Mouse (Mus musculus): ENCODE measurements at regions not wholly inside any gene's neighbourhood (a gene's known extent, or its start where the extent isn't known, plus 50 kb on each side); places are given as distances from the start of the nearest gene placed in this dataset.

DNA sequence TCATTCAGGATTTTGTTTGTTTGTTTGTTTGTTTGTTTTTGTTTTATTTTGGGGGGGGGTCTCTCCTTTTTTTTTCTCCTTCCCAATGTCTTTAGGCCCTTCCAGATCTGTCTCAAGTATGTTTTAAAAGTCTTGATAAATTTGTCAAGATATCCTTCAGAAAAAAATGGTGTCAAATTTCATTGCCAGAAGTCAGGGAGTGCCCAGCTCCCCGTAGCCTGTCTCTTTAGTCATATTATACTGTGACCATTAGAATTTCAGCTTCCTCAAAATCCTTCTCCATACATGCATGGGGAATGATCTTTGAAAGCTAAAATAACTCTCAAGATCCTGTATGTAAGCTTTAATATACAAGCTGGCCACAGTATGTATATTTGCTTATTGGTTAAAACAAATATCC, 134.3 kb upstream of the Lpp start:
- in situ Hi-C loops (cut with MboI; ENCODE audit: low sequenced_read_pairs): no loop called here

DNA sequence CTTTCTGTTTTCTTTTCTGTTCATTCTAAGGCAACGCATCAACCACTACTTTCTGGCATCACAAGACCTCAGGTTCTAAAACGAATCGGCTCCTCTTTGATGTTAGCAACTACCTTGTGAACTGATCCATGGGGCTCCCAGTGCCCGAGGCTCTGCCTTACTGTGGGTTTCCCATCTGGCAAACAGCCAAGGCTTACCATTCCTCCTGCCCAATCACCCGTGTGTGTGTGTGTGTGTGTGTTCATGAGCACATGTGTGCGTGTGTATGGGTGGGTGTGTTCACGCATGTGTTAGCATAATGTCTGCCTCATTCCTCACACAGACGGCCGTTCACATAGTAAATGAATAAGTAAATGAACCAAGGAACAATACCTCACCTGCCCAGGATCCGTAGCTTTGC, 138.3 kb upstream of the Lpp start:
- in situ Hi-C loops (cut with MboI; ENCODE audit: low sequenced_read_pairs): no loop called here

DNA sequence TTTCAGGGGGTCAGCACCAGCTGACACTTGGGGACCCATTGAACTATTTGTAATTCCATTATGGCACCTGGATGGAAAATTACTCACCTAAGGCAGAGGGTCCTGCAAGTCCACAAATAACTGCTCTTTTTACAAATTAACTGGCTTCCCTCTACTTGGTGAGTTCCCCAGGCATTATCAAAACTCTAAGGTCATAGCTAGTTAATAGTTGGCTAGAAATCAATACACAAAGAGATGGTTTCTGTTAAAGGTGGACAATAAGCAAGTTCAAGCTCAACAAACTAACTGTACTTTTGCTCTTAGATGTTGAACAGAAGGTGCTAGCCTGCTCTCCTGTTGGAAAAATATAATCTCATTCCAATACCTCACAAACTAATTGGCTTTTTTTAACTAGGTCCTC, 138.7 kb upstream of the Lpp start:
- in situ Hi-C loops (cut with MboI; ENCODE audit: low sequenced_read_pairs): no loop called here

DNA sequence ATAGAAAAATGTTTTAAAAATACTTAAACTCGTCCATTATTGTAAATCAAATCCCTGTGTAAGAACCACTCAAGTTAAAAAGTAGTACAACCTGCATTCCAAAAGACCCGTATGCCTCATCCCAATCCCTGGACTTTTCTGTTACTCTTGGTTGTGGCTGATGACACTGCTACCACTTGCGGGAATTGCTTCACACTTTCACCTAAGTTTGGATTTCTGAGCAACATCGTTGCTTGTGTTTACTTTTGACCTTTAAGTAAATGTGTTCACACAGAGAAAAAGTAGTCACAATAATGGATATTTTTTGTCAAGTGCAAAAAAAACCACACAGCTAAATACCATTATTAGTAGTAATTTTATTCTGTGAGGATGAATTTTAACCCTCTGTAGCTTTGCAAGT, 139.2 kb upstream of the Lpp start:
- in situ Hi-C loops (cut with MboI; ENCODE audit: low sequenced_read_pairs): no loop called here

DNA sequence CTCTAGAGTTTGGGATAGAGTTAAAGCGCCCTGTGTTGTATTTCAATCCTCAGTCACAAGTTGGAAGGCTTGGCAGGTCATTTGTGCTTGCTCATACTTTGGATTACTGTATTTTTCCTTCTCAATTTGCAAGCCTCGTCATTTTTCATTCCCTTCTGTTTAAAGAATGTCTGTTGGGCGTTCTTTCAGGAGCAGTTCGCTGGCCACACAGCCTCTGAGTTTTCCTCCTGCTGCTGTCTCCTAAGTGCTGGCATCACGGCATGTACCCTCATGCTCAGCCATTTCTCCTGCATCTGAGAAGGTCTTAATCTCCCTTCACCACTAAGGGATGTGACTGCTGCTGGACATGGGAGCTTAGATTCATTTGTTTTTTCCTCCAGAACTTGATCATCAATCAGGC, 146.0 kb upstream of the Lpp start:
- in situ Hi-C loops (cut with MboI; ENCODE audit: low sequenced_read_pairs): no loop called here

DNA sequence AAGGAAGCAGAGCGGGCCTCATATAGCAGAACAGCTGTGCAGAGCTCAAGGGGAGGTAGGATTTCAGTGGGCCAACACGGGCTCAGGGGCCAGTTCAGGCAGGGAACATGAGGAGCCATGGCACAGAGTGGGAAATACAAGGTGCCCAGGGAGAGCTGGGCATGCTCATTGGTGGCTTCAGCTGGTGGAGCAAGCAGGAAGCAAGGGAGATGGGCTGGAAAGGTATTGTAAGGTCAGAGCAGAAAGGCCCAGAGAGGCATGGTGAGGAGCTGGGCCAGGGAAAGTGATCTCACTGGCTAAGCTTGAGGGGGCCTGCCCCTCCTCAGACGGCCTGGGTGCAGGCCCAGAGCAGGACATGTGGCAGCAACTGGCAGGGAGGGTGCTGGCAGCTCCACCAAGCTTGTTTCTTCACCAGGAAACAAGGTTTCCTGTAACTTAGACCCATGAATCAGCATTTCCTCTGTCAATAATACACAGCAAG, 155.2 kb upstream of the Lpp start:
- in situ Hi-C loops (cut with MboI; ENCODE audit: low sequenced_read_pairs): no loop called here

DNA sequence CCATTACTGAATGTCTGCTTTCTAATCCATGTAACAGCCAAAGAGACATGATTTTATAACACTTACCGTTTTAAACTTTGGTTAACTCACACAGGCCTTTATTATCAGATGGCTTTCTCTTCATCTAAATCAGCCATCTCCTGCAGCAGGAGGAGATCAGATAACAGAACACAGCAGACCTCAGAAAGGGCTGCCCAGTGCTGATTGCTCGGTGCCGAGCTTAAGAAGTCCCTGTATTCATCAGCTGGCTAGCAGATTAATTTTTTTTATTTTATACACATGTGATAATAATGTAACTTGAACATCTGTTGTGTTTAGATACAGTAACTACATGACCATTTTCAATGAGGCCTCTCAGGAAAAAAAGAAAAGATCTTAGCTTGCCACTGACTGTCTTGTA, 155.9 kb upstream of the Lpp start:
- in situ Hi-C loops (cut with MboI; ENCODE audit: low sequenced_read_pairs): no loop called here

DNA sequence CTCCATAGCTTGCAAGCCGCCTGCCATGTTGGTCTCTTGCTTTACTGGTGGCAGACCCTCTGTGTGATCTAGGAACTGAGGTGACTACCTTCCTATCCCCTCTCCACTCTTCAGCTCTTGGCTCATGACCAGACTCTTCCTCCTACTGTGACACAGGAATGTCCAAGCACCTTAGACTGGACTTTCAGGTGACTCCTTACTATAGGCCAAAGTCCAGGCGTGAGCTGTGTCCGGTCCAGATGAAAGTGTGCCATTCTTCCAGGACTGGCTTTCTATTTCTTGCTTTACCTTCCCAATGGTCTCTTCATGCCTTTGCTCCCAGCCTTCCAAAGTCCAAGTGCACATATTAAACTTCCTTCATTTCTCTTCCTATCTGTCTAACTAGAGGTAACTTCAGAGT, 156.3 kb upstream of the Lpp start:
- in situ Hi-C loops (cut with MboI; ENCODE audit: low sequenced_read_pairs): no loop called here

DNA sequence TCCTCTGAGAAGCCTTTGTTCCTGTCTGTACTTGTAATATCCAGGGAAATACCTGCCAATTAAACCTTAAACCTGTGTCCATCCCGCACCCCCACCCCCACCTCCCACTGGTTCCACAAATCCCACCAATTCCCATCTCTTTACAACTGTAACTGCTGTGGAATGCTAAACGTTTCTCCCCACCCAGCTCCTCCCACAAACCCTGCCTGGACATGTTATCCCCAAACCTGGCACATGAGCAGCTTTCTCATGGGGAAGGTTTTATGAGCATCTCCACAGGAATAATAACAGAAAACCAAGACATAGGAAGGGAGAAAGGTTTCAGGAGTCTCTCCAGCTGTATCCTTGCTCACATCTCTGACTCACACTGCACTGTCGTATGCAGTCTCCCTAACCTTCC, 156.8 kb upstream of the Lpp start:
- in situ Hi-C loops (cut with MboI; ENCODE audit: low sequenced_read_pairs): no loop called here

DNA sequence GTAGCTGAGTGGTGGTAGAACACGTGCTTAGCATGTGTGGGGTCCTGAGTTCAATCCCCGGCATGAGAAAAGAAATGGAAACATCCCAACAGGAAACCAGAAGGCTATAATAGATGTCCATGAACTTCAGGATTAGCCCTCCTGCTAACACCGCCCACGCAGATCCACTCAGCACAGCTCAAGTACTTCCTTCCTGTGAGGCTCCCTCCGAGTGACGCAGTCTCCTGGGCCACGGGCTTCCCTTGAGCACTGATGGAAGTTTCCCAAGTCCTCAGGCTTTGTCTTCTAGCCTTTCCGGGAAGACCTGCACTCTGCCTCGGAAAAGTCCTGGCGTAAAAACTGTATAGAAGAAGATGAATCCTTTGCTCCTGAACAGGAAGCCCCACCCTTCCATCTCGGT, 158.5 kb upstream of the Lpp start:
- in situ Hi-C loops (cut with MboI; ENCODE audit: low sequenced_read_pairs): no loop called here

DNA sequence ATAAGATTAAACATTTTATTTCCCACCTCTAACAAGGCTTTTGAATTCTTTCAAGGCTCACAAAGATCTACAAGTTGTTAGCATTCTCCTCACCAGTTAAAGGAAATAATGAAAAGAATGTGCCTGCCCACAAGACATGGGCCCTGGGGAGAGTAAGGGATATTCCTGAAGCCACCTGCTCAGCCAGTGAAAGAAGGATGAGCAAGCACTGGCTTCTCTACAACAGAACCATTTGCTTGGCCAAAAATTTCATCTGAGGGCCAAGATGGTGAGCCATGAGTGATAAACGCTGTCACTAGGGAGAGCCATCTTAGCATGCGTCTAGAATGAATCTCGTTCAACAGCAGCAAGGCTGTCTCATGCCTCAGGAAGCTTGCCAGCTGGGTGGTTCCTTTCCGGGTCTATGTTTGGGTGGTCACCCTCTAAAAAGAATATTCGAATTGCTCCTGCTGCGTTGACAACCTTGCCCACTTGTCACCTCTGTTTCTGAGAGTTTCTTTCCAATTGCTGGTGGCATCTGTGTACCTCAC, 161.2 kb upstream of the Lpp start:
- in situ Hi-C loops (cut with MboI; ENCODE audit: low sequenced_read_pairs): no loop called here

DNA sequence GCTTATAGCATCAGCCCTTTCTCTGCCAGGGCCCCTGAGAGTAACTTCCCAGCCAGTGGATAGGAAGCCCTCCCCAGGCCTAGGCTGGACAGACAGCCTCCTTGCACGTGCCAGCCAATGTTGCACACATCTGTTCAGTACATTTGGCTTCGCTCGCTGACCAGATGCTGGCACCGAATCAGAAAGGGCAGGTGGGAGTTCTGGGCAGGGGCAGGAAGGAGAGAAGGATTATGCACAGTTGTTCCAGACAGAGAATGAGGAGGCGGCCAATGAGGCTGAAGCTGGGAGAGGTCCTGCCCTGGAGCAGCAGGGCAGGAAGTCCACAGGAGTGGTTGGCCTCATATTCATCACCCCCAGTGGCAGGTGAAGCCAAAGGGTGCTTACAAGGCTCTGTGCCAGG, 161.8 kb upstream of the Lpp start:
- in situ Hi-C loops (cut with MboI; ENCODE audit: low sequenced_read_pairs): no loop called here

DNA sequence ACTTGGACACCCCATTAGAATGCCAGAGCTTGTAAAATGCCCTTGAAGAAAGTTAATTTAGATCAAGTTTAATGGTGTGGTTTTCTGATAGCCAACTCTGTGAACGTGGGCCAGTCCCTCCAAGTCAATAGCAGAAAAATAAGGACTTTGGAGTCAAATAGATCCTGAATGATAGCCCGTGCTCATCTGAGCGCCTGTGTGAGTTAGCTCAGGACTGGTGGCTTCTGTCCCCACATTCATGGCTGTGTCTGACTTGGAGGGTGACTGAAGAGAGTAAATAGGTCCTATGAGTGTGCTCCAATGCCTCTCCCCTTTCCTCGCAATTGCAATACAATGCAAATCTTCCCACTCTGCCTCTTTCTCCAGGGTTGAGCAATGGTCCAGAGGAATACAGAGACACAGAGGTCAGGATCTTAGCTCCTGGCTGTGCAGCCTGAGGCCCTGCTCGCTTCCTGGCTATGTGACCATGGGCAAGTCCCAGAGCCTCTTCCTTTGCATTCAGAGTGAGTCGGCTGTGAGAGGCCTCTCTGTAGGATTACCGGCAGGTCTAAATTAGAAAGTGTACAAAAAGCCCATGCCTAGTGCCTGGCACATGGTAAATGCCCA, 164.2 kb upstream of the Lpp start:
- in situ Hi-C loops (cut with MboI; ENCODE audit: low sequenced_read_pairs): no loop called here

DNA sequence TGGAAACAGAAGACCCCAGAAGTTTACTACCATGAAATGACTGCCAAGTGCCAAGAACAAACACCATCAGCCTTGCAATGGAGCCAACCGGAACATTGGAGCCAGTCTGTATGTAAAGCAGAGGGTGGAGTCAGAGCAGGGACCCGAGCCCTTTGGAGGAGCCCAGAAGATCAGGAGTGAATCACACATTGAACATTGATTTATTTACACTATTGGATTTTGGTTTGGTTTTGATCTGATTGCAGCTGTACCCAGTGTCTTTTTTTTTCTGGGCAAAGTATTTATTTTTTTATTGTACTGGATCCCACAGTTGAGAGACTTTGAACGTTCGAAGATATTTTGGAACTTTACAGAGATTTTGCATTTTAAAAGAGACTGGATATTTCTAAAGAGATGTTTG, 167.4 kb upstream of the Lpp start:
- in situ Hi-C loops (cut with MboI; ENCODE audit: low sequenced_read_pairs): no loop called here

DNA sequence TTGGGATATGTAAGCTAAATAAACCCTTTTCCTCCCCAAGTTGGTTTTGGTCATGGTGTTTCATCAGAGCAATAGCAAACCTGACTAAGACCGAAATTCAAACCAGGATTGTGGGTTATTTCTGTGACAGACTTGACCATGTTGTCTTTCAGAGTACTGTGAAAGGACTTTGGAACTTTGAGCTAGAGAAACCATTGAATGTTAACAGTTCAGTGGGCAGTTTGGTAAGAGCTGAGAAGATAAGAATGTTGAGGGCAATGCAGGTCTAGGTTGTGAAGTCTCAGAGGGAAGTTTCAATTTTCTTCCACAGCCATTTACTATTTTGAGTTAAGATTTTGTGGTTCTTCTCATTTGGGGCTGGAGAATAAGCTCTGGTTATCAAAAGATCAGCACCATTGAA, 168.2 kb upstream of the Lpp start:
- in situ Hi-C loops (cut with MboI; ENCODE audit: low sequenced_read_pairs): no loop called here

DNA sequence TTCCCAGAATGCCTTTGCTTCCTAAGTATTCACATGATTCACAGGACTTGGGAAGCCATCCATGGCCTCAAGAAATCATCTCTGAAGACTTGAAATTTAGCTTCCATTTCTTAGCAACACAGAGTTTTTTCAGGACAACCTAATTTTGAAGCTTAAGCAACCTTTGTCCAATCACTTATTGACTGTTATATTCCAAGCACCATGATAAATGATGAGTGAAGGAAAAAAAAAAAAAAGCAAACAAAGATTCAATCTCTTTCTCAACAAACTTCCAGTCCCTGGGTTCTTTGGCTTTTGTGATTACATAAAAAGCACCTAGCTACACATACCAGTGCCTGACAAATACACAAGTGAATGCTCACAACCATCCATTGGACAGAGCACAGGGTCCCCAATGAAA, 169.4 kb upstream of the Lpp start:
- in situ Hi-C loops (cut with MboI; ENCODE audit: low sequenced_read_pairs): no loop called here

DNA sequence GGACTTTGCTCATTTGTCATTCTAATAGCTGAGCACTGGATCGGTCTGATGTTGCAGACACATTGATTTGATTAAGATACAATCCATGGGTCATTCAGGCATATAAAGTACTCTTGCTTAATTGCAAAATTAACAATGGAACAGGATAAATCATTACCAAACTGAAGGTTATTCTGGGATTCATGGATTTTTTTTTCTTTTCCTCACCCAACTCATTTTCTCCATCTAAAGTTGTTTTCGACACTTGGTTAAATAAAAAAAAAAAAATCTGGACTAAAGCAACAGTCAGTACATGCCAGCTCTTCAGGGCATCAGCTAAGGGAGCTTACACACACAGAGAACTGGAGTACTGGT, 169.8 kb upstream of the Lpp start:
- in situ Hi-C loops (cut with MboI; ENCODE audit: low sequenced_read_pairs): no loop called here

DNA sequence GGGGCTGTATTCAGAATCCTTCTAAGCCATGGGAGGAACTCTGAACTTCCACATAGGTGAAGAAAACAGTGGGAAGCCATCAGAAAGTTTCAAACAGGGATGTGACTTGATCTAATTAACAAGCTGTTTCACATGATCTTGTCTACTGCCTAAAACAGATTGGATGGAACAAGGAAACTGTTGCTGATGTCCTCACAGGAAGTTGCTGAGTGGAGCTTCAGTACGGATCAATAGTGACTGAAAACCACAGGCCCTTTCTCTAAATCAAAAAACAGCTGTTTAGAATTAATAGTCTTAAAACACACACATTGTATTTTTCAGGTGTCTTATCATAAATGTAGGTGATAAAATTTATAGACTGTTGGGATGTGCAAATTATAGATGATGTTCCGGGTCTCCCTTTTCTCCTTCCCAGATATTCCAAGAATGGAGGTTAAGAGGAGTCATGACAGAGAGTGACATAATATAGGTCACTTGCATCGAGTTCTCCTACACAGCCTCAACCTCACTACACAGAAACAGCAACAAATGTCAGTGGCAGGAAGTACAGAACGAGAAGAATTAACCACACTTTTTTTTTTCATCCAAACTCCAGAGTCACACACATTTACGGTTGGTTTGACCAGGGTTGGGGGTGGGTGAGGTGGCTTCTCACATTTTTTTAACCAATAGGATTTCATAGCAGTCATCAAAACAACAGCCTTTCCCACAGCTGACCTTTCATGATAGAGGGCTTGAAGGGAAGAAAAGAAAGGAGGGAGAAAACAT, 170.4 kb upstream of the Lpp start:
- in situ Hi-C loops (cut with MboI; ENCODE audit: low sequenced_read_pairs): no loop called here

DNA sequence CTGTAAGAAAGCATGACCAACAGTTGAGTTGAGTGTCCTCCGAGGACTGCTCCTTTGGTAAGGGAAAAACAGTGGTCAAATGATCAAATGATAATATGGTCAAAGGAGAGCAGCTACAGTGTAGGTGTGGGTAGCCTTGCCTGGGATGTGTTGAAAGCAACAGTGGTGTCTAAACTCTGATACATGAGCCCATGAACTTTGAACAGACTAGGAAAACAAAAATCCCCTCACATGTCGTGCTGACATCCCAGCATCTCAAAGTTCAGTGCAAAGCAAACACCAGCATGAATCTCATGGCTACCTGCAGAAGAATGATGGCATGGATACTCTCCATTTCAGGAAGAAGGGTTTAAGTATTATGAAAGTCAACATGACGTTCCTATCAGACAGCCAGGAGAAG, 171.3 kb upstream of the Lpp start:
- in situ Hi-C loops (cut with MboI; ENCODE audit: low sequenced_read_pairs): no loop called here

DNA sequence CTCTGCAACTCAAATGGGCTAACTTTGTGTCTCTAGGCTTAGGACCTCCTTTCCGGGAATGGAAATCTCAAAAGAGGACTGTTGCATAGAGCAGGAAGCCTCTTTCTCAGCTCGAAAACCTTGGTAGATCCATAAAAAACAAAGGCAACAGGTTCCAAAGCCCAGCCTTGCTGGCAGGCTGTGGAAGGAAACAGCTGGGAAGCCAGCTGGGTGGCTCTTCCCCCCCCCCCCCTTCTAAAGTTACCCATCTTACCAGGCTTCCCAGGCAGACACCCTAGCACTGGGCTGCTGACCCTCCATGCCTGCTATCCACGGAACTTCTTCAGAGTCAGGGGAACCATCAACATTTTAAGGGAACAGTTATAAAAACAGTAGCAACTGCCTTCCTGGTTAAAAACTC, 172.7 kb upstream of the Lpp start:
- in situ Hi-C loops (cut with MboI; ENCODE audit: low sequenced_read_pairs): no loop called here

DNA sequence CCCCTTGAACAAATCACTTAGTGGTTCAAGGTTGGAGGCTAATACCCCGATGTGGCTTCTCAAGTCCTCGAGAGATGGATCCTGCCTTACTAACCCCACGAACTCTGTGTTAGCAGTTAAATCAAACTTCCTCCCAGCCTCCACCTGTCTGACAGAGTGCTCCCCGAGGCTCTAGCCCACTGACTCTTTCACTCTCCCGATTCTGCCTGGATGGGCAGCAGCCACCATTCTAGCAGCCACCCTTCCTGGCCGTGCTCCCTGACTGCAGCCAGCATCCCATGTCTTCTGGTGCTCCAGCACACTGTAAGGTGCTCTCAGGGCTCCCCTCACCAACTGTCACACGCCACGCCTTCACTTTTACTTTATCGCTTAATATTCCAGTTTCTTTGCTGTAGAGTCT, 173.6 kb upstream of the Lpp start:
- in situ Hi-C loops (cut with MboI; ENCODE audit: low sequenced_read_pairs): no loop called here

DNA sequence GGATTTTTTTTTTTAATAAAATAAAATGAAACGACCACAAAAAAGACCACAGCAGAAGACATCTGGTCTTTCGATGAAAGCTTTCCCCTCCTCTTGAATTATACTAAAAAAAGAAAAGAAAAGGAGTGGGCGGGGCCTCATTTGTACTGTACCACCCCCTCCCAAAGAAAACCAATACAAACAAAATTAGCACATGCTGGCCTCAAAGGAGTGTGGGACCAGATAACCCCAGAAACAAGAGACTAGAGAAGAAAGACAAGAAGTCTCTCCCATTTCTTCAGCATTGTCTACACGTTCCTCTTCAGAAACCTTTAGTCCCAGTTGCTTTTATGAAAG, 174.5 kb upstream of the Lpp start:
- in situ Hi-C loops (cut with MboI; ENCODE audit: low sequenced_read_pairs): no loop called here

Measured in CH12F3 (cell line).